In the genomic region with DNA sequence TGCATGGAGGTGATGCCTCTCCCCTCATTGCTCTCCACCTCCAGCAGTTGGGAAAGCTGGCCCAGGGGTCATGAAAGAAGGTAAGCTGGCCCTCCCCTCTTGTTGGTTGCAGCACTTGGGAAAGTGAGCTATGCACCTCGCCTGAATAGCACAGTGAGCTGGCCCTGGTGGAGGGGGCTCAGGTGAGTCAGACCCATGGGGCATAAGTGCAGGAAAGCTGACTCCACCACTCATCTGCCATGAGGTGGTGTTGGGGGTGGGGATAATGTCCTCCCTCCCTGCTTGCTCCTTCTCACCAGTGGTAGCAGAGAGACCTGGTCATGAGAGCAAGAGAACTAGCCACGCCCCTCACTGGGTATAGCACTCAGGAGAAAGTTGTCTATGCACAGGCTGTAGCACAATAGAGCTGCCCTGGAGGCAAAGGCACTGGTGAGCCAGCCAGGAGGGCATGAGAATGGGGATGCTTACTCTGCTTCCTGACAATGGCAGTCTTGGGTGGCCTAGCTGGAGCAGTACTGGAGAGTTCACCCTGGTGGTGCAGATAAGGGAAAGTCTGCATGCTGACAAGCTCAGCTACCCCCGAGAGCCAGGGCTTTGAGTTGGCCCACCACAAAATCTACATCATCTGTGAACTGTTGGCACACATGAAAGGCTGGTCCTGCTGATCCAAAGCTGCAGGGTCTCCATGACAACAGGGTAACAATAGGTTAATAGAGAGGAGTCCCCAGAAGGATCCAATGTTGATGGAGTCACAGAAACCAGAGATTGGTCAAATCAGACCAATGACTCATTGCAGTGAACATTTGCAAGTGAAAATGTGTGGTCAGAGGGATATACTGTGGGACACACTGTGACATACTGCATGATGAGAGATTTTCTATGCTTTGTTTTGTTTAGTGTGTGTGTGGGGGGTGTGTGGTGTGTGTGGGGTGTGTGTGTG, we compare ENCODE assay signal across 18 mouse cellular contexts. TPM values are rescaled to one million over a fixed set of nuclear protein-coding genes. Genes with fewer than 3 reads are reported as not detected.
A peak's percentile ranks its signal among the peaks of the same experiment; 100 is the strongest.
DNase-seq lines count a peak whose midpoint lies in the region; ATAC-seq and TF ChIP-seq lines count a peak whose summit lies in the region.
"Had no signal": no experiment of that assay in that cellular context is flagged by ENCODE, and none has a peak within 500 bp of the region (broad histone marks: within the 10 kb centered on the region; RNA-seq: fewer than 3 reads in every experiment).

No protein-coding gene starts in this region.

- DNase-seq in liver, embryonic 11.5 days (ENCODE audit: low spot score), result no peak
- DNase-seq in liver, postnatal 0 days, result no peak
- no peak for DNase-seq in hindbrain, postnatal 0 days (ENCODE audit: low spot score)
- peak; percentile 12 for DNase-seq in midbrain, postnatal 0 days (ENCODE audit: low spot score)
- DNase-seq in MN1 (ENCODE audit: low spot score), result no peak
- DNase-seq in kidney, adult 2 months, result no peak
- DNase-seq: adrenal gland, postnatal 36 days; cerebellum, adult 18-20 months; gastrocnemius, postnatal 14 days; heart, postnatal 36 days; kidney, postnatal 10 days; right cerebral cortex, postnatal 14 days; thymus, postnatal 4 days had no signal

- H3K27ac ChIP-seq in liver, embryonic 11.5 days (ENCODE audit: low read depth, low read length), result no peak overlapping the region
- no peak overlapping the region for H3K27ac ChIP-seq in liver, postnatal 0 days (ENCODE audit: low read depth)
- H3K27ac ChIP-seq in forebrain, embryonic 13.5 days, result no peak overlapping the region
- H3K27ac ChIP-seq in hindbrain, postnatal 0 days, result no peak overlapping the region
- H3K27ac ChIP-seq in midbrain, postnatal 0 days (ENCODE audit: low read depth, low read length), result no peak overlapping the region
- H3K27ac ChIP-seq in kidney, adult 2 months (ENCODE audit: insufficient read depth, low read depth, low read length), result no peak overlapping the region
- H3K27ac ChIP-seq: limb, embryonic 13.5 days; macrophage had no signal

- no peak for TF ChIP-seq POLR2A in kidney, adult 2 months (IDR thresholded peaks at IDR 0.05; ENCODE audit: low read depth, low read length)

- ATAC-seq in liver, embryonic 11.5 days (replicated peaks; ENCODE audit: low FRiP score), result peak; percentile 39
- ATAC-seq in liver, postnatal 0 days, result no peak
- ATAC-seq in forebrain, embryonic 13.5 days, result peak; percentile 51
- ATAC-seq in hindbrain, postnatal 0 days, result peak; percentile 63
- ATAC-seq in midbrain, postnatal 0 days (ENCODE audit: low FRiP score), result no peak

- no peak overlapping the region for H3K9ac ChIP-seq in liver, embryonic 11.5 days (ENCODE audit: low read depth, low read length)
- H3K9ac ChIP-seq in liver, postnatal 0 days (replicated peaks), result no peak overlapping the region
- H3K9ac ChIP-seq in forebrain, embryonic 13.5 days, result no peak overlapping the region
- no peak overlapping the region for H3K9ac ChIP-seq in hindbrain, postnatal 0 days (replicated peaks; ENCODE audit: low read length)
- no peak overlapping the region for H3K9ac ChIP-seq in midbrain, postnatal 0 days (replicated peaks; ENCODE audit: low read length, poor library complexity, severe bottlenecking)
- H3K9ac ChIP-seq: limb, embryonic 13.5 days had no signal

- no peaks in the 10 kb centered on the region for H3K9me3 ChIP-seq in liver, embryonic 11.5 days (ENCODE audit: control insufficient read depth, low read length)
- H3K9me3 ChIP-seq in liver, postnatal 0 days (ENCODE audit: low read length), result no peaks in the 10 kb centered on the region
- H3K9me3 ChIP-seq in forebrain, embryonic 13.5 days (replicated peaks), result peaks cover 4% of the 10 kb centered on the region
- no peaks in the 10 kb centered on the region for H3K9me3 ChIP-seq in hindbrain, postnatal 0 days (ENCODE audit: low read length)
- H3K9me3 ChIP-seq in midbrain, postnatal 0 days (ENCODE audit: low read length), result no peaks in the 10 kb centered on the region

- no peak for TF ChIP-seq CTCF in liver, postnatal 0 days (IDR thresholded peaks at IDR 0.05; ENCODE audit: low read depth)
- no peak for TF ChIP-seq CTCF in hindbrain, postnatal 0 days (IDR thresholded peaks at IDR 0.05; ENCODE audit: low read depth)
- no peak for TF ChIP-seq CTCF in midbrain, postnatal 0 days (IDR thresholded peaks at IDR 0.05)
- TF ChIP-seq CTCF in kidney, adult 2 months (conservative IDR thresholded peaks at IDR 0.05; ENCODE audit: insufficient read depth, insufficient read length, low read depth, low read length), result no peak

- 53% methylated on average over 3 of the region's 3 CpGs for WGBS in liver, embryonic 11.5 days
- 61% methylated on average over 3 of the region's 3 CpGs for WGBS in liver, postnatal 0 days (ENCODE audit: insufficient replicate concordance)
- 44% methylated on average over 3 of the region's 3 CpGs for WGBS in forebrain, embryonic 13.5 days
- WGBS in hindbrain, postnatal 0 days, result 55% methylated on average over 3 of the region's 3 CpGs
- WGBS in midbrain, postnatal 0 days, result 46% methylated on average over 3 of the region's 3 CpGs
- 84% methylated on average over 3 of the region's 3 CpGs for WGBS in kidney, adult 2 months

- TF ChIP-seq EP300 in liver, postnatal 0 days (IDR thresholded peaks at IDR 0.05; ENCODE audit: low read depth), result no peak

- no peak overlapping the region for H3K4me2 ChIP-seq in liver, embryonic 11.5 days
- no peak overlapping the region for H3K4me2 ChIP-seq in liver, postnatal 0 days (ENCODE audit: low read depth, low read length)
- no peak overlapping the region for H3K4me2 ChIP-seq in forebrain, embryonic 13.5 days
- no peak overlapping the region for H3K4me2 ChIP-seq in hindbrain, postnatal 0 days (ENCODE audit: low read depth, low read length)
- no peak overlapping the region for H3K4me2 ChIP-seq in midbrain, postnatal 0 days (ENCODE audit: low read depth, low read length, poor library complexity, severe bottlenecking)
- H3K4me2 ChIP-seq: limb, embryonic 13.5 days had no signal

- H3K4me1 ChIP-seq in liver, embryonic 11.5 days (replicated peaks; ENCODE audit: control insufficient read depth, insufficient read depth, low read length), result no peaks in the 10 kb centered on the region
- H3K4me1 ChIP-seq in liver, postnatal 0 days (ENCODE audit: insufficient read depth), result no peaks in the 10 kb centered on the region
- peaks cover 6% of the 10 kb centered on the region; the same call in 1 of the 2 replicates for H3K4me1 ChIP-seq in forebrain, embryonic 13.5 days
- no peaks in the 10 kb centered on the region for H3K4me1 ChIP-seq in hindbrain, postnatal 0 days (ENCODE audit: insufficient read depth, low read length)
- no peaks in the 10 kb centered on the region for H3K4me1 ChIP-seq in midbrain, postnatal 0 days (ENCODE audit: insufficient read depth, low read length)
- no peaks in the 10 kb centered on the region for H3K4me1 ChIP-seq in kidney, adult 2 months (ENCODE audit: control insufficient read depth, insufficient read depth, low read length)
- H3K4me1 ChIP-seq: limb, embryonic 13.5 days had no signal

- H3K36me3 ChIP-seq in liver, embryonic 11.5 days (ENCODE audit: control insufficient read depth, insufficient read depth, low read length), result no peaks in the 10 kb centered on the region
- H3K36me3 ChIP-seq in liver, postnatal 0 days (replicated peaks; ENCODE audit: insufficient read depth, low read length), result no peaks in the 10 kb centered on the region
- H3K36me3 ChIP-seq in forebrain, embryonic 13.5 days (ENCODE audit: poor library complexity, severe bottlenecking), result no peaks in the 10 kb centered on the region
- H3K36me3 ChIP-seq in hindbrain, postnatal 0 days (ENCODE audit: insufficient read depth, low read length), result no peaks in the 10 kb centered on the region
- H3K36me3 ChIP-seq in midbrain, postnatal 0 days (ENCODE audit: insufficient read depth, low read length), result no peaks in the 10 kb centered on the region
- H3K36me3 ChIP-seq in kidney, adult 2 months (ENCODE audit: control insufficient read depth, insufficient read depth, low read length), result no peaks in the 10 kb centered on the region
- H3K36me3 ChIP-seq: limb, embryonic 13.5 days had no signal

- no peaks in the 10 kb centered on the region for H3K27me3 ChIP-seq in liver, embryonic 11.5 days (replicated peaks; ENCODE audit: control insufficient read depth, insufficient read depth, low read length)
- no peaks in the 10 kb centered on the region for H3K27me3 ChIP-seq in liver, postnatal 0 days (ENCODE audit: insufficient read depth, low read length)
- no peaks in the 10 kb centered on the region for H3K27me3 ChIP-seq in forebrain, embryonic 13.5 days
- H3K27me3 ChIP-seq in hindbrain, postnatal 0 days (ENCODE audit: insufficient read depth, low read length), result no peaks in the 10 kb centered on the region
- no peaks in the 10 kb centered on the region for H3K27me3 ChIP-seq in midbrain, postnatal 0 days (ENCODE audit: insufficient read depth, low read length)
- H3K27me3 ChIP-seq in kidney, adult 2 months (replicated peaks; ENCODE audit: control insufficient read depth, insufficient read depth, low read length), result no peaks in the 10 kb centered on the region
- H3K27me3 ChIP-seq: limb, embryonic 13.5 days had no signal

- no peak overlapping the region for H3K4me3 ChIP-seq in liver, embryonic 11.5 days (ENCODE audit: low read depth, low read length)
- no peak overlapping the region for H3K4me3 ChIP-seq in liver, postnatal 0 days (ENCODE audit: low read depth, low read length)
- no peak overlapping the region for H3K4me3 ChIP-seq in forebrain, embryonic 13.5 days
- no peak overlapping the region for H3K4me3 ChIP-seq in hindbrain, postnatal 0 days (ENCODE audit: low read length)
- H3K4me3 ChIP-seq in midbrain, postnatal 0 days (ENCODE audit: low read depth, low read length), result no peak overlapping the region
- H3K4me3 ChIP-seq in kidney, adult 2 months (ENCODE audit: insufficient read depth, low read depth, low read length), result no peak overlapping the region
- H3K4me3 ChIP-seq: limb, embryonic 13.5 days had no signal

RNA-seq across cellular contexts. Expression of gene Fcamr, which starts 10.9 kb away (rescaled TPM):
- polyA plus RNA-seq in liver, embryonic 11.5 days (2014; fragmentation: Nextera tagmentation; extraction: Ambion mirVana), result not detected in 2 replicates
- polyA plus RNA-seq in liver, postnatal 0 days (2015; fragmentation: Nextera tagmentation; extraction: Ambion mirVana), result not detected in 2 replicates
- polyA plus RNA-seq in forebrain, embryonic 13.5 days (2015; fragmentation: Nextera tagmentation; extraction: Ambion mirVana), result not detected in 2 replicates
- total RNA-seq in hindbrain, postnatal 0 days (2014; rRNA removed), result not detected in 2 replicates
- polyA plus RNA-seq in hindbrain, postnatal 0 days (2015; fragmentation: Nextera tagmentation; extraction: Ambion mirVana), result not detected in 2 replicates
- total RNA-seq in midbrain, postnatal 0 days (2014; rRNA removed), result not detected in 2 replicates
- not detected in 2 replicates for polyA plus RNA-seq in midbrain, postnatal 0 days (2015; fragmentation: Nextera tagmentation; extraction: Ambion mirVana)
- polyA plus RNA-seq in kidney, adult 2 months (2012; rRNA removed), result 4.0 and 4.2 TPM in 2 replicates
- total RNA-seq: adrenal gland, postnatal 36 days; gastrocnemius, postnatal 14 days; layer of hippocampus, postnatal 25 days had no signal
- polyA plus RNA-seq: limb, embryonic 13.5 days; macrophage; neural tube, embryonic 11.5 days had no signal

RNA-seq across cellular contexts. Expression of gene Pigr, which starts 36.7 kb away (rescaled TPM):
- 0.12 and 0.25 TPM in 2 replicates for polyA plus RNA-seq in liver, embryonic 11.5 days (2014; fragmentation: Nextera tagmentation; extraction: Ambion mirVana)
- polyA plus RNA-seq in liver, postnatal 0 days (2015; fragmentation: Nextera tagmentation; extraction: Ambion mirVana), result 1.2 TPM in 2 replicates
- polyA plus RNA-seq in forebrain, embryonic 13.5 days (2015; fragmentation: Nextera tagmentation; extraction: Ambion mirVana), result not detected in 2 replicates
- total RNA-seq in hindbrain, postnatal 0 days (2014; rRNA removed), result not detected in 2 replicates
- polyA plus RNA-seq in hindbrain, postnatal 0 days (2015; fragmentation: Nextera tagmentation; extraction: Ambion mirVana), result not detected in 2 replicates
- total RNA-seq in midbrain, postnatal 0 days (2014; rRNA removed), result not detected in 2 replicates
- polyA plus RNA-seq in midbrain, postnatal 0 days (2015; fragmentation: Nextera tagmentation; extraction: Ambion mirVana), result not detected in 2 replicates
- 16.9 and 26.4 TPM in 2 replicates for polyA plus RNA-seq in kidney, adult 2 months (2012; rRNA removed)
- total RNA-seq: gastrocnemius, postnatal 14 days; heart, postnatal 36 days; layer of hippocampus, postnatal 25 days had no signal
- polyA plus RNA-seq: limb, embryonic 13.5 days; macrophage; neural tube, embryonic 11.5 days had no signal

RNA-seq across cellular contexts. Expression of gene AA986860, which starts 58.0 kb away (rescaled TPM):
- polyA plus RNA-seq in liver, embryonic 11.5 days (2014; fragmentation: Nextera tagmentation; extraction: Ambion mirVana), result 7.1 and 7.9 TPM in 2 replicates
- polyA plus RNA-seq in liver, postnatal 0 days (2015; fragmentation: Nextera tagmentation; extraction: Ambion mirVana), result 1.1 and 1.4 TPM in 2 replicates
- polyA plus RNA-seq in forebrain, embryonic 13.5 days (2015; fragmentation: Nextera tagmentation; extraction: Ambion mirVana), result 0.32 and 0.38 TPM in 2 replicates
- total RNA-seq in hindbrain, postnatal 0 days (2014; rRNA removed), result 0.32 and 1.3 TPM in 2 replicates
- polyA plus RNA-seq in hindbrain, postnatal 0 days (2015; fragmentation: Nextera tagmentation; extraction: Ambion mirVana), result 0.58 and 0.59 TPM in 2 replicates
- 0.71 and 0.99 TPM in 2 replicates for total RNA-seq in midbrain, postnatal 0 days (2014; rRNA removed)
- 0.42 TPM in 2 replicates for polyA plus RNA-seq in midbrain, postnatal 0 days (2015; fragmentation: Nextera tagmentation; extraction: Ambion mirVana)
- 8.8 and 9.8 TPM in 2 replicates for polyA plus RNA-seq in kidney, adult 2 months (2012; rRNA removed)

Comparison
In these comparisons a context has a peak if more than half of its experiments do, and no peak if none do; other contexts are left out.
1. ATAC-seq: peak in liver, embryonic 11.5 days (single experiment), forebrain, embryonic 13.5 days (single experiment) and hindbrain, postnatal 0 days (single experiment); none in liver, postnatal 0 days (single experiment) and midbrain, postnatal 0 days (single experiment).